Mouse (Mus musculus) bone marrow, adult 2 months (tissue): ENCODE measurements around the gene Prkcg.

ENCODE experiments used
- CTCF ChIP-seq: fragments of 200-500 bp; IDR thresholded peaks from 2 replicates; pipeline ENCODE4 v1.5.1; 2011; ENCODE audit warnings: low read length, control low read depth; ENCODE audit not compliant: control insufficient read depth, insufficient read depth
- POLR2A ChIP-seq: fragments of 200-500 bp; IDR thresholded peaks from 2 replicates; pipeline ENCODE4 v1.6.1; 2011; ENCODE audit warnings: low read depth, mild to moderate bottlenecking, control low read depth, low read length, borderline replicate concordance; ENCODE audit not compliant: control insufficient read depth

DNA sequence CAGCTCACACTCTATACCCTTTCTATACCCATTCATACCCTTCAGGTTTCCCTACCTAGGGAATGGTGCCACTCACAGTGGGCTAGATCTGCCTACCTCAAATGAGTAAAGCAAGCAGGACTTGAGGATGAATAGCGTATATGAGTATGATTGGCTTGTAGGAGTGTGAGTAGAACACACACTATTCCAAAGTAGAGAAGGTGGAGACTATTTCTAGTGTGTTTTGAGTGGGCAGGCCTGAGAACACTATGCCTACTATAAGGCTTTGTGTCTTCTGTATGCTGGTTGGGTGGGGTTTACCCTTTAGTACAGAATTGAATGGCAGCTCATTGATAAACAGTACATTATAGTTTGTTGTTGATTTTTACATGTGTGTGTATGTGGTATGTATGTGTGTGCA is 34.8 kb downstream of the Prkcg start:
- TF ChIP-seq CTCF (no peak), POLR2A (no peak)
